Mouse (Mus musculus) inflammation-experienced regulatory T-cells, adult 6 months (primary cell): ENCODE results near the gene Rcan1. TPM values are rescaled to one million over a fixed set of nuclear protein-coding genes. Genes with fewer than 3 reads are reported as not detected.
"Not testable (repeated sequence)": the region's sequence is repeated elsewhere in the genome, so short reads cannot be mapped to it uniquely, and the experiment has no call there.

ENCODE experiments used
- ATAC-seq: one replicate; pipeline ENCODE4 v1.8.0; 2017
- polyA plus RNA-seq, 3 experiments: library from polyadenylated mRNA; unstranded; fragments of 100-300 nt; shearing (Covaris generic); gene quantifications; one replicate each; pipeline ENCODE4 v1.2.1; 2017

Rcan1 gene
- polyA plus RNA-seq = 1 to 10 TPM; 1.8 to 3.3 (median 1.9) TPM

GRCm38 (mm10) chr16:92470706-92471105 is at the start of gene Rcan1:
Rcan1 (minus strand) TSS chr16:92470867.
- no peak for ATAC-seq

DNA sequence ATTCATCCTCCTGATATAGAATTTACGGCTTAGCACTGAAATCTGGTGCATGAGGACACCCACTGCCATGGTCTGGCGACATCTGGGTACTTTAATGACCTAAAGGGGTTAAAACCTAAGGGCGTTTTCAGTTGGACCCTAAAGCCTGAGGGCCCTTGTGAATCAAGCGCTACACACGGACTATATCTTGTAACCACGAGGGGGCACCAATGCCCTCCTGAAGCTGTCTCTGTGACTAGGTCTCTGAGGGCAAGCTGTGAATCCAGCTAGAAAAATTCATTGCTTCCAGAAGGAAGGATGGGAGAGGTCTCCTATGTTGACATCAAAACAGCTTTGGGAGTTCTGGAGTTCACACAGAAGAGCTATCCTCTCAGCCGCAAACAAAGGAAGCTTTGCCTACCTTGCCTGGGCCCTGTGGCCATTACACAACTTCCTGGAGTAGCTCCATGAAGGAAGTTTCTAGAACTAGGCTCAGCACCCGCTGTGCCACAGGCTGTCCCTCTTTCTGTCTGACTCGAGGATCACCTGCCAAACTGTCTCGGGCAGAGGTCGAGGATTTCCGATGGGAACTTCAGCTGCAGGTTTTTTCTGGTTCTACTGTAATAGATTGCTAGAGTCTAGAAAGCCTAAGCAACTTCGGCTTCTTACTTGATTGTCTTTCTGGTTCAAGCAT is 49.3 kb upstream of the Rcan1 start:
- ATAC-seq = no peak

DNA sequence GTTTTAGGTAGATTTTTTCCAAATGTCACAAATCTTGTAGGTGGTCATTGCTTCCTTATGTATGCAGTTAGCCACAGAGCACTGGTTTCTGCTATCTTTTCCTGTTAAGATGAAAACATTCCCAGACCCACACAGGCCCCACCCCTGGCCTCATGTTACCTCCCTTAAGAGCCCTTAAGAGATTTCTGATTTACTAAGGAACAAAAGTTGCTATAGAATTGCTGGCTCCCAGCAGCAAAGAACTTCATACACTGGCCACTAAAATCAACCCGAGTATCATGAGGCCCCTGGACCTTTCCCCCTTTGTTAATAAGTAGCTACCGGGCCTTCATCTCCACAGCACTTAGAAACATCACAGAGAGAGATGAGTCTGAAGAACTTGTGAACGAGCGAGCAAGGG is 48.1 kb upstream of the Rcan1 start:
- no peak for ATAC-seq

DNA sequence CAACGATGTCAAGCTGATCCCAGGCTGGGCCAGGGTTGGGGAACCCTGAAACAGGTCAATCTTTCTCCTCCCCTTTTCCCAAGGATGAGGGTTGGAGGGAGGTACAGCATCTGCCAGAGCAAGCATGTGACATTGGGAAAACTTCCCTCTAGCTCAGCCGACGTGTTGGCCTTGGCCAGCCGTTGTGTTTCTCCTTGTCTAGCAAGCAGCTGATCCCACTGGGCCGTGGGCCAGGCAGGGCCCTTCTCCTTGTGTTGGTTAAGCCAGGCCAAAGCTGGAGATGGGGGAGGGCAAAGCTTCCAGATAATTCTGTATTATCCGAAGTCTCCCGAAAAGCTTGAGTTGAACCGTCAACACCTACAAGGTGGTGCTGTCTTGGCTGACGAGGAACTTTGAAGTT is 45.5 kb upstream of the Rcan1 start:
- no peak for ATAC-seq

- ATAC-seq = not testable (repeated sequence)
Observed at GRCm38 (mm10) chr16:92514896-92515295, 44.2 kb upstream of the Rcan1 start.

GRCm38 (mm10) chr16:92511773-92512391 is 41.2 kb upstream of the Rcan1 start:
- no peak for ATAC-seq

- no peak for ATAC-seq
Observed at GRCm38 (mm10) chr16:92510835-92511772, 40.4 kb upstream of the Rcan1 start.

DNA sequence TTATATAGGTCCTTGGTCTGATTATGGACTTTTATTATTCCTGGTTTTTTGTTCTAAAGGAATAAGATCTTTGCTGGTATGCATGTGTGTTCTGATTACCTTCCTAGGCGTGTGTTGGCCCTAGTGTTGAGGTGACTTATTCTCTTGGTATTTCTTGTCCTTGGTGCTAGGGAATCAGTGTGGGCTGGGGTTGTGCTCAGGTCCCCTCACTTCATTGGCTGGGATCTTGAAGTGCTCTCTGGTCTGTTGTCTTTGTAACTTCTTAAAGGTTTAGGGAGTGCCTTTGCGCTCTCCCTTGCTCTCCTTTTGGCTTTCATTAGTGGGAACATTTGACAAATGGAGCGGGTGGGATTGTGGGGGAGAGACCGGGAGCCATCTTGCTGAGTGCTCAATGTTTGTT is 36.9 kb upstream of the Rcan1 start:
- no peak for ATAC-seq

- no peak for ATAC-seq
Observed at GRCm38 (mm10) chr16:92503105-92503504, 32.4 kb upstream of the Rcan1 start.

DNA sequence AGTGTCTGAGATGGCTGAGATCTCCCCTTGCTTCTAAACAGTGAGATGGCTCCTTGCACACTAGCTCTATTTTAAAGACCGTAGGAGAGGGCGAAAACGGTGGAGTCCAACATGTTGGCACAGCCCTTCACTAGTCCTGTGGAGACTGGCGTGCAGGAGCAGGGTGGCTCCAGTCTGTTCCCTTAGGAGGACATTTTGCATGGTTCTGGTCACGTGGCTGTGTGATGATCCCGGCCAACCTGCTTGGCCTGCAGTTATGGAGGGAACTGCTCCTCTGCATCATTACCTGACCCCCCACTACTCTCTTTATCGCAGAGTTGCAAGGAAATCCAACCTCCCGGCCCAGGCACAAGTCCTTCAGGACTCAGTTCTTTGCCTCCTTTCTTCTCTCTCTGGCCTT is 29.9 kb upstream of the Rcan1 start:
- no peak for ATAC-seq

DNA sequence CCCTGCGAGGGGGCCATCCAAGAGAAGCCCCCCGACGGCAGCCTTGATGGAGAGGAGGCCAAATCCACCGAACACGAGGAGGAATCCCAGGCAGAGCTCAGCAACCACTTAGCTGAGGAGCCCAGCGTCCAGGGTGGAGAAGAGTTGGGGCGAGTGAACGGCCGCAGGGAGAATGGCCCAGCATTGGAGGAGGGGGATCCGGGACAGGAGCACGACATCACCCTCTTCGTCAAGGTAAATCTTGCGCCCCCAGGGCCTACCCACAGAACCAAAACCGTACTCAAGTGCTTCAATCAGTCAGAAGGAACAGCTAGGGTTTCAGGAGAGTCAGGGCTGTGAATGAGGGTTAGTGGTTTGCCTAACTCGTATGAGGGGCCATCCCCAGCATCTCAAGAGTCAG is 28.7 kb upstream of the Rcan1 start:
- no peak for ATAC-seq

DNA sequence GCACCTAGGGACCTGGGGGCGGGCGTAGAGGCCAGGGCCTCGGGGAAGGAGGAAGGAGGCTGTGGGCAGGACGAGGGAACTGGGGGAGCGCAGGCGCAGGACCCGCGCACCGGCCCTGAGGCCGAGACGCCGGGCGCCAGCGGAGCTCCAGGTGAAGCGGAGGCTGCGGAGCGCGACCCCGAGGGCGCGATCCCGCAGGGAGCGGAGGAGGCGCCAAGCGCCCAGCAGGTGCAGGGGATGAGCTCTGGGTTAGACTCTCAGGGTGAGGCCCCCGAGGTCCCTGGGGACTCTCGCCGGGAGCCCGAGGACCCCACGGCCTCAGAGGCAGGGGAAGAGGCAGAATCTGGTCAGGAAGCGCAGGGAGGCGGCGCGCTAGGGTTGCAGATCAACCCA is 27.9 kb upstream of the Rcan1 start:
- ATAC-seq = no peak

DNA sequence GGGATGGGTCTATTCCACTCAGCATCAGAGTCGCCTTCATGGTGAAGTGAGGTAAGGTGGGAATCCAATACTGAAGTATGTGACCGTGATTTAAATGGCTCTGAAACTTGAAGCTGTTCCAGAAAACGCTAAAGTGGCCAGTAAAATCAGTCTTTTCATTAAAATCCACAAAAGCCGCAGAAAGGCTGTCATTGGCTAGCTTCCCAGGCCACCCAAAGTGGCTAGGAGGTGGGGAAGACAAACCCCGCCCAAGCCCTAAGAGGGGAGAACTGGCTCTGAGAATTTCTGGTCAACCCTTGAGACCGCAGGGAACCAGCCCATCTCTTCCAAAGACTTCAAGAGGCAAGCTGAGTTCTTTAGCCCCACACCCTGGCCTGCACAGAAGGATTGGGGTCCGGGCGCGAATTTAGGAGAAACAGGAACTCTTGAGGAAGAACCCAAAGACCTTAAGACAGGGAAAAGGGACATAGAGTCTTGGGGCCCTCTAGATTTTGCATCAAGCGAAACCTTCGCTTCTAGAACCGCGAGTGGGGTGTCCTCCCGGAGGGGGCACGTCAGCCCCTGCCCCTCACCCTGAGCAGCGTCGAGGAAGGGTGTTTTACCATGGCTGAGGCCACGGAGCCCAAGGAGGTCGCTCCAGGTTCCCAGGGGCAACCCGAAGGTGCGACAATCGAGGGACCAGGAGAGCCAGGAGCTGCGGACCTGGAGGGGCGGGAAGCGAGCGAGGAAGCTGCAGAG is 27.4 kb upstream of the Rcan1 start:
- no peak for ATAC-seq

DNA sequence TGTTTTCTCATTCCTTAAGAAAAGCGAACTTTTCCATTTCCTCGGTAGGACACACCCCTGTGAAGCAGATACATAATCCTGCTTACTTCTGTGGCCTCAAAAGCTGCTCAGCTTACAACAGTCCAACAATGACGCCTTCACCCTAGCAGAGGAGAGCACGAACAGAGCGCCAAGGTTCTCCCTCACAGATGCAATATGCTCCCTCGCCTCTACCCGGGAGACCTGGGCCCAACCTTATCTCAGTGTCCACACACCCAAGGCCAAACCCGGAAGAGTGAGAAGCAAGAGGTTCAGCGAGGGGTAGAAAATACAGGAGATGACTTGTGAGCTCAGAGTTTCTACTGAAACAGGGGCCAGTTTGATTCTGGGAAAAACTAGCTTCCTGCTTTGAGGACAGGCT is 18.7 kb upstream of the Rcan1 start:
- ATAC-seq = no peak

- ATAC-seq = no peak
Observed at GRCm38 (mm10) chr16:92488456-92488855, 17.8 kb upstream of the Rcan1 start.

GRCm38 (mm10) chr16:92487489-92487888 is 16.8 kb upstream of the Rcan1 start:
- ATAC-seq = no peak

DNA sequence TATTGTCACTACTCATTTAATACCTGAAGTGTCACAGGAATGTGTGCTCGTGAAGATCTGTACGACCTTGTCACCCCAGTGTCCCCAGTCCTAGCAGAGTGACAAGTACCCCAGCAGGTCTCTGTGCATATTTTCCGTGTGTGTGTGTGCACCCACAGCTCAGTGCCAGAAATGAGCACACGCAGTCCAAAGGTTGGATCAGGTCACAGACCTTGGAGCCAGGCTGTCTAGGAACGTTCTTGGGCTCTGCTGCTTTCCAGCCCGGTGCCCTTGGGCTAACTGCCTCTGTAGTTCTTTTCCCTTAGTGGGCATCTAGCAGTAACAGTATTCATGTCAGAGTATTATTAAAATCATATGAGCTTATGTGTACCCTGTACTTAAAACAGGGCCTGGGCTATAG is 16.4 kb upstream of the Rcan1 start:
- no peak for ATAC-seq

DNA sequence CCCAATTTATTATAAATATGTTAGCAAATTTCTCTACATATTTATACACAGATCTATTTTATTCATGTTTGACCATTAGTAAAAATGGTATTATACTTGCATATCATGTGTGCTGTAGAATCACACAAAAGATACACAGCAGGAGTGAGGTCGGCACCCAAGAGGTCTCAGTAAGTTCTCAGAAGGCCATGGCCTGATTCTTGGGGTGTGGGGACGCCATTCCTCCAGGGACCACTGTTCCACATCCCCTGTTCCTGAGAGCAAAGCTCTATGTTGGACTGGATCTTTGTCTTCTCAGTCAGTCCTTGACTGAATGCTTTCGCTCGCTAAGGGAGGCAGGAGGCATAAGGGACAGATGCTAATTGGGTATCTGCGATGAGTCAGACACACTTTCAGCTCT is 14.8 kb upstream of the Rcan1 start, which contains the start of gene Clic6:
Clic6 (plus strand) TSS at position 301 of the 400 bp plus-strand sequence.
- no peak for ATAC-seq

GRCm38 (mm10) chr16:92478561-92479150 is 8.0 kb upstream of the Rcan1 start:
- ATAC-seq = no peak

DNA sequence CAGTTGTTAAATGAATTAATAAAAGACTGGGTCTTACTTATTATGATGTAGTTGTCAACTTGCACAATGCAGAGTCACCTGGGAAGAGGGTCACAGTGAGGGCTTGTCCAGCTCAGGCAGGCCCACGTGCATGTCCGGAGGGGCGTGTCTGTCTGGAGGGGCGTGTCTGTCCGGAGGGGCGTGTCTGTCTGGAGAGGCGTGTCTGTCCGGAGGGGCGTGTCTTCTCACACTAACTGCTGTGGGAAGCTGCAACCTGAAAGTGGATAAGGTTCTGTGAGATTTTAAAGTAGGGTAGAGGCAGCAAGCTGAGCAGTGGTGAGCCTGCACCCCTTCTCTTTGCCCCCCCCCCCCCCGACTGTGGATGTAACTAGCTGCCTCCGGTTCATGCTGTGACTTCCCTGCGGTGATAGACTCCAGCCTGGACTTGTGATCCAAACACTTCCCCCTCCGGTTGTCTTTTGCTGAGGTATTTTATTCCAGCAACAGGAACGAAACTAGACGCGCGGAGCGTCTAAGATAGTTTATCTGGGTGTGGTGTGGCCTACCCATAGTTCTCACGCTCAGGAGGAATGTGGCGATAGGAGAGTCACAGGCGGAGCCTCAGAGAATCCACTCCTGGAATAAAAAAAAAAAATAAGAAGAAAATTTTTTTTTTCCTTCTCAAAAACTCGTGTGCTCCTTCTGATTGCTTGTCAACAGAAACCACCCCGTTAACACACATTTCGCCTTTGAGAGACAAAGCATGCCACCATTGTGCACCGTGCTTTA is 4.6 kb upstream of the Rcan1 start:
- ATAC-seq = no peak

- no peak for ATAC-seq
Observed at GRCm38 (mm10) chr16:92472898-92473297, 2.2 kb upstream of the Rcan1 start.

- no peak for ATAC-seq
Observed at GRCm38 (mm10) chr16:92468459-92468858, 2.2 kb downstream of the Rcan1 start.
